ENCODE assay signal across 8 mouse cellular contexts in genomic region chr17:57105181-57106034, GRCm38 (mm10). TPM values are rescaled to one million over a fixed set of nuclear protein-coding genes. Genes with fewer than 3 reads are reported as not detected.
DNase-seq lines count a peak whose midpoint lies in the region; ATAC-seq and TF ChIP-seq lines count a peak whose summit lies in the region.

Gene Tnfsf9 (plus strand): TSS chr17:57105325.

- peak; percentile 89 for ATAC-seq in forebrain, embryonic 13.5 days
- ATAC-seq in hindbrain, embryonic 16.5 days: peak; percentile 84
- ATAC-seq in liver, embryonic 16.5 days (ENCODE audit: low read depth): peak; percentile 54
- peak; percentile 77 for ATAC-seq in neural tube, embryonic 13.5 days (ENCODE audit: low read depth)
- no peak for ATAC-seq in erythroid progenitor cell, adult 5-6 weeks (replicated peaks; ENCODE audit: low FRiP score, poor library complexity, severe bottlenecking)

- no peaks in the 10 kb centered on the region for H3K36me3 ChIP-seq in forebrain, embryonic 13.5 days (ENCODE audit: poor library complexity, severe bottlenecking)
- H3K36me3 ChIP-seq in hindbrain, embryonic 16.5 days (ENCODE audit: control insufficient read depth, insufficient read depth, low read length): no peaks in the 10 kb centered on the region
- no peaks in the 10 kb centered on the region for H3K36me3 ChIP-seq in liver, embryonic 16.5 days (ENCODE audit: control insufficient read depth, insufficient read depth)
- H3K36me3 ChIP-seq in neural tube, embryonic 13.5 days: no peaks in the 10 kb centered on the region

- H3K9me3 ChIP-seq in forebrain, embryonic 13.5 days (replicated peaks): no peaks in the 10 kb centered on the region
- H3K9me3 ChIP-seq in hindbrain, embryonic 16.5 days (ENCODE audit: control insufficient read depth, low read length): no peaks in the 10 kb centered on the region
- no peaks in the 10 kb centered on the region for H3K9me3 ChIP-seq in liver, embryonic 16.5 days (replicated peaks; ENCODE audit: control insufficient read depth, low read length)
- no peaks in the 10 kb centered on the region for H3K9me3 ChIP-seq in neural tube, embryonic 13.5 days

- no peak for TF ChIP-seq CTCF in brain, embryonic 14.5 days (IDR thresholded peaks at IDR 0.05; ENCODE audit: borderline replicate concordance, extremely low read depth, insufficient read depth, insufficient read length)

- H3K4me2 ChIP-seq in forebrain, embryonic 13.5 days: peak within 1 kb of the TSS; percentile 78
- peak within 1 kb of the TSS; percentile 82 for H3K4me2 ChIP-seq in hindbrain, embryonic 16.5 days (ENCODE audit: low read length)
- H3K4me2 ChIP-seq in liver, embryonic 16.5 days (ENCODE audit: low read depth, low read length): peak within 1 kb of the TSS; percentile 66
- H3K4me2 ChIP-seq in neural tube, embryonic 13.5 days: peak within 1 kb of the TSS; percentile 92

- peak; percentile 16 to 22 for DNase-seq in spleen, postnatal 10 days (ENCODE audit: low spot score in 2 of 2)
- DNase-seq in spleen, postnatal 4 days (ENCODE audit: low spot score in 2 of 2): no peak
- DNase-seq in brain, embryonic 14.5 days (ENCODE audit: low read depth): peak; percentile 83

- WGBS in forebrain, embryonic 13.5 days: under 1% methylated on average over 50 of the region's 61 CpGs
- under 1% methylated on average over 52 of the region's 61 CpGs for WGBS in hindbrain, embryonic 16.5 days
- WGBS in liver, embryonic 16.5 days (ENCODE audit: insufficient replicate concordance): under 1% methylated on average over 52 of the region's 61 CpGs
- under 1% methylated on average over 57 of the region's 61 CpGs for WGBS in neural tube, embryonic 13.5 days

- peak; percentile 14; the same call in 1 of the 2 replicates for TF ChIP-seq POLR2A in brain, embryonic 14.5 days (IDR thresholded peaks at IDR 0.05; ENCODE audit: borderline replicate concordance, extremely low read depth, insufficient read depth, insufficient read length, poor library complexity, severe bottlenecking)

- no peaks in the 10 kb centered on the region for H3K27me3 ChIP-seq in forebrain, embryonic 13.5 days
- H3K27me3 ChIP-seq in hindbrain, embryonic 16.5 days (replicated peaks; ENCODE audit: control insufficient read depth, insufficient read depth, low read length): no peaks in the 10 kb centered on the region
- peaks cover 20% of the 10 kb centered on the region for H3K27me3 ChIP-seq in liver, embryonic 16.5 days (ENCODE audit: control insufficient read depth, insufficient read depth, low read depth, low read length)
- no peaks in the 10 kb centered on the region; the same call in 1 of the 2 replicates for H3K27me3 ChIP-seq in neural tube, embryonic 13.5 days

- H3K4me3 ChIP-seq in forebrain, embryonic 13.5 days: peak within 1 kb of the TSS; percentile 69
- H3K4me3 ChIP-seq in hindbrain, embryonic 16.5 days (ENCODE audit: low read length): peak within 1 kb of the TSS; percentile 72
- H3K4me3 ChIP-seq in liver, embryonic 16.5 days (ENCODE audit: low read depth, low read length): peak within 1 kb of the TSS; percentile 55
- H3K4me3 ChIP-seq in neural tube, embryonic 13.5 days: peak within 1 kb of the TSS; percentile 65

- peaks cover 28% of the 10 kb centered on the region for H3K4me1 ChIP-seq in forebrain, embryonic 13.5 days
- H3K4me1 ChIP-seq in hindbrain, embryonic 16.5 days (ENCODE audit: control insufficient read depth, insufficient read depth, low read depth, low read length): peaks cover 10% of the 10 kb centered on the region; the same call in 1 of the 2 replicates
- no peaks in the 10 kb centered on the region; the same call in none of the 2 replicates for H3K4me1 ChIP-seq in liver, embryonic 16.5 days (ENCODE audit: control insufficient read depth, low read depth, low read length)
- H3K4me1 ChIP-seq in neural tube, embryonic 13.5 days (replicated peaks): peaks cover 28% of the 10 kb centered on the region

- H3K9ac ChIP-seq in forebrain, embryonic 13.5 days: peak within 1 kb of the TSS; percentile 86
- peak within 1 kb of the TSS; percentile 73 for H3K9ac ChIP-seq in hindbrain, embryonic 16.5 days (ENCODE audit: low read depth, low read length)
- H3K9ac ChIP-seq in liver, embryonic 16.5 days (ENCODE audit: low read depth, low read length): peak within 1 kb of the TSS; percentile 31; the same call in 1 of the 2 replicates
- H3K9ac ChIP-seq in neural tube, embryonic 13.5 days: peak within 1 kb of the TSS; percentile 81

- no peak within 1 kb of the TSS for H3K27ac ChIP-seq in forebrain, embryonic 13.5 days
- H3K27ac ChIP-seq in hindbrain, embryonic 16.5 days (ENCODE audit: low read depth, low read length): 0 out of 2 replicates have a peak within 1 kb of the TSS, but pooled peaks have one; percentile 14
- no peak within 1 kb of the TSS for H3K27ac ChIP-seq in liver, embryonic 16.5 days (ENCODE audit: low read length)
- H3K27ac ChIP-seq in neural tube, embryonic 13.5 days (replicated peaks): no peak within 1 kb of the TSS; the same call in 1 of the 2 replicates

RNA-seq across cellular contexts. Expression of gene Tnfsf9, which starts in this region (rescaled TPM):
- polyA plus RNA-seq in brain, embryonic 14.5 days (2012; rRNA removed): 7.1 and 8.8 TPM in 2 replicates
- polyA plus RNA-seq in forebrain, embryonic 13.5 days (2015; fragmentation: Nextera tagmentation; extraction: Ambion mirVana): 9.2 and 9.7 TPM in 2 replicates
- polyA plus RNA-seq in hindbrain, embryonic 16.5 days (2015; fragmentation: Nextera tagmentation; extraction: Ambion mirVana): 8.7 and 9.3 TPM in 2 replicates
- 0.48 and 0.67 TPM in 2 replicates for polyA plus RNA-seq in liver, embryonic 16.5 days (2015; fragmentation: Nextera tagmentation; extraction: Ambion mirVana)
- polyA plus RNA-seq in neural tube, embryonic 13.5 days (2015; fragmentation: Nextera tagmentation; extraction: Ambion mirVana): 4.2 and 6.2 TPM in 2 replicates
- total RNA-seq in erythroid progenitor cell, adult 5-6 weeks (2015; ENCODE audit: low replicate concordance): not detected in 2 replicates
- total RNA-seq in erythroid progenitor cell, adult 5-6 weeks (2017; ENCODE audit: low replicate concordance): not detected in 2 replicates

Comparison
In these comparisons a context has a peak if more than half of its experiments do, and no peak if none do; other contexts are left out.
1. DNase-seq: peak in spleen, postnatal 10 days (2 of 2) and brain, embryonic 14.5 days (single experiment); none in spleen, postnatal 4 days (0 of 2).
2. Peak in ATAC-seq, H3K4me3 ChIP-seq, H3K9ac ChIP-seq and H3K4me2 ChIP-seq in liver, embryonic 16.5 days; RNA of the gene not detected or under 1 TPM.
3. H3K9ac ChIP-seq: peak in every context shown above with its lines; median percentile 86 in forebrain, embryonic 13.5 days; 81 in neural tube, embryonic 13.5 days; 73 in hindbrain, embryonic 16.5 days; 31 in liver, embryonic 16.5 days.
4. Peak in every context shown above with its lines, with median percentiles within 50 percentile points of each other: H3K4me2 ChIP-seq and H3K4me3 ChIP-seq.